Mouse (Mus musculus) thymus, postnatal 25 days (tissue): ENCODE measurements around the gene Cdc16.
"Not testable (repeated sequence)": the region's sequence is repeated elsewhere in the genome, so short reads cannot be mapped to it uniquely, and the experiment has no call there.

Experiments
- DNase-seq: peaks from one replicate; pipeline ENCODE4 v3.0.0; 2022

The Cdc16 gene

DNA sequence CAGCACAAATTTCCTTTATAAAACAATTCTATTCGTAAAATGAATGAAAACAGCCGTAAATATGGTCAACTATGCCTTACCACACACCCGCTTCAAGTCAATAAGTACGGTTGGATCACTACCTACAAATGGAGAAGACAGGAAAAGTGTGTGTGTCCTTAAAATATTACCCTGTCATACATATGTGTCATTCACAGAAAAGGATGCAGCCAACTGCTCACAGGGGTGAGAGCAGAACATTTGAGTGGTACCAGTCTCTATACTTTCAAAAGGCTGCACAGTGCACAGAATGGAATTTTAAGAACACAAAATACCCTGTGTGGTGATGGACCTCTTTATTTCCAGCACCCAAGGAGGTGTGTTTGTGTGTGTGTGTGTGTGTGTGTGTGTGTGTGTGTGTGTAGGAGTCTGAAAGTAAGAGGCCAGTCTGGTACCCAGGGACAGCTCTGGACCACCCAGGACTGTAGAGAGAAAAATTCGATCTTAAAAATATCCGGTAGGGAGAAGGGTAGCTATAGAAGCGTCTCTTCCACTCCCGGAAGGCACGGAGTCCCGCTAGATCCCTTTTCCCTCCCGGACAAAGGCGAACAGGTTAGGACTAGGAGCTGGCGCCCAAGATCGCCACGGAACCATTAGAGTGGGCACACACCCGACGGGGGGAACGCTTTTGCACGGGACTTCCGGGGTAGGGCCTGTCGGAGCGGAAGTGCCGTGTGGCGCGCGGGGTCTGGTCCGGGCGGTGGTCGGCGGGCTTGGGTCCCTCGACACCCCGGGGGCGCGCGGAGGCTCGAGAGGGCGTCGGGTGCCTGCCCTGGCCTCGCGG, at the start of gene Cdc16:
Gene Cdc16 (plus strand): TSS at position 695 of the 823 bp plus-strand sequence.
- DNase-seq = peak; percentile 91

- no peak for DNase-seq
Measured at GRCm38 (mm10) chr8:13708514-13708913, 49.0 kb upstream of the Cdc16 start.

DNA sequence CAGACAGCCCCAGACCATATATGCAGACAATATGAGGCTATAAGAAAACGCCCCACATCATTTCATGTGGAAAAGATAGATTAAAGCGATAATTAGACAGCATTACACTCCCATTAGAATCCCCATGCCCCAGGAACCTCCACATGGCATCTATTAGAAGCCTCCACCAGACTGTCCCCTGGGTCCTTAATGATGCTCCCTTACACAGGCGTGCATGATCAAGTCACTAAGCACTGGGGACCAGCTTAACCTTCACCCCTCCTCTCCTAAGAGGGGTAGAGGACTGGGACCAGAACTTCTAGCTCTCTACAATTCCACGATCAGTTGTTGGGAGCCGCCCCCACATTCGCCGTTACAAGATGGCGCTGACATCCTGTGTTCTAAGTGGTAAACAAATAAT, 38.5 kb upstream of the Cdc16 start:
- DNase-seq = no peak

DNA sequence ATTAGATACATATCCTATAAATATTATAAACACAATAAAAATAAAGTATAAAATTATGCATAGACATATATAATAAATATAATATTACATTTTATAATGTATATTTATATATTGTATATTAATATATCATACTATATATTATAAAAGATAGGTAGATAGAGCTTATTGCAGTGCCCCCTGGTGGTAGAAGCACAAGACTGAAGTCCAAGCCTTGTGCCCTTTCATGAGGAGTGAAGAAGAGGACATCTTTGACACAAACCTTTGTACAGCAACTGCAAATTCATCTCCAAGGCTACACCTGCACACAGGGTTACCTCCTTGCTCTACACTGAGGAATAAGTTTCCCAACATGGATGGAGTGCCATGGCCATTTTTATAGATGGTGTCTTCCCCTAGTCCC, 31.8 kb upstream of the Cdc16 start:
- peak; percentile 58 for DNase-seq

GRCm38 (mm10) chr8:13727469-13728094, 29.9 kb upstream of the Cdc16 start:
- DNase-seq = no peak

- peak; percentile 67 for DNase-seq
Measured at GRCm38 (mm10) chr8:13740323-13740770, 17.1 kb upstream of the Cdc16 start.

GRCm38 (mm10) chr8:13740817-13741613, 16.5 kb upstream of the Cdc16 start:
- DNase-seq = no peak

GRCm38 (mm10) chr8:13746212-13746611, 11.3 kb upstream of the Cdc16 start:
- DNase-seq = not testable (repeated sequence)

- DNase-seq = no peak
Measured at GRCm38 (mm10) chr8:13747626-13748025, 9.8 kb upstream of the Cdc16 start.

DNA sequence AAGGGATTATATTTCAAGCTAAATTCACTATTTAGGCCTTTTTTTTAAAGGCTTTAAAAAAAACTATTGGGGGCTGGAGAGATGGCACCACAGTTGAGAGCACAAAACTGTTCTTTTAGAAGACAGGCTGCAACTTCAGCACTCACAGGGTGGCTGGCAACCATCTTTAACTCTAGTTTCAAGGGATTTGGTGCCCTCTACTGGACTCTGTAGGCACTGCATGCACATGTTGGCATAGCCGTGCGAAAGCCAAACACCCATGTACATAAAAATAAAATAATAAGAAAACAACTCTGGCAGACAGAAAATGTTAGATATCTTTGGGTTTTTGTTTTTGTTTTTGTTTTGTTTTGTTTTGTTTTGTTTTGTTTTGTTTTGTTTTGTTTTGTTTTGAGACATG, 3.8 kb upstream of the Cdc16 start:
- peak; percentile 84 for DNase-seq

DNA sequence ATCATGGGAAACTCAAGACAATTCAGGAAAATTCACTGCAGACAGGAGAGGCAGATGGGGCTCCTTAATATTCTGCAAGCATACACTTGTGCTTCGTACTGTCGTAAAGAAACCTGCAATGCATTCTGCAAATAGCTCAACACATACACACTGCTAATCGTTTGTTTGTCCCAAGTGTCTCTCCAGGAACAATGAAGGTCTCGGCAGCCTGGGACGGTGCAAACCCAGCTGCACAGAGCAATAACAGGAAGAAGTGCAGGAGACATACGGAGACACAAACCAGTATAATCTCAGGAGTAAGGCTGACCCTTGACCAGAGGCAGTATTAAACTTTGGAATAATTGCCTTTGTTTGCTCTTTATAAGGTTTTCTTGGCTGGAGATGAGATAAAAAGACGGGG, 996 bp upstream of the Cdc16 start:
- no peak for DNase-seq

DNA sequence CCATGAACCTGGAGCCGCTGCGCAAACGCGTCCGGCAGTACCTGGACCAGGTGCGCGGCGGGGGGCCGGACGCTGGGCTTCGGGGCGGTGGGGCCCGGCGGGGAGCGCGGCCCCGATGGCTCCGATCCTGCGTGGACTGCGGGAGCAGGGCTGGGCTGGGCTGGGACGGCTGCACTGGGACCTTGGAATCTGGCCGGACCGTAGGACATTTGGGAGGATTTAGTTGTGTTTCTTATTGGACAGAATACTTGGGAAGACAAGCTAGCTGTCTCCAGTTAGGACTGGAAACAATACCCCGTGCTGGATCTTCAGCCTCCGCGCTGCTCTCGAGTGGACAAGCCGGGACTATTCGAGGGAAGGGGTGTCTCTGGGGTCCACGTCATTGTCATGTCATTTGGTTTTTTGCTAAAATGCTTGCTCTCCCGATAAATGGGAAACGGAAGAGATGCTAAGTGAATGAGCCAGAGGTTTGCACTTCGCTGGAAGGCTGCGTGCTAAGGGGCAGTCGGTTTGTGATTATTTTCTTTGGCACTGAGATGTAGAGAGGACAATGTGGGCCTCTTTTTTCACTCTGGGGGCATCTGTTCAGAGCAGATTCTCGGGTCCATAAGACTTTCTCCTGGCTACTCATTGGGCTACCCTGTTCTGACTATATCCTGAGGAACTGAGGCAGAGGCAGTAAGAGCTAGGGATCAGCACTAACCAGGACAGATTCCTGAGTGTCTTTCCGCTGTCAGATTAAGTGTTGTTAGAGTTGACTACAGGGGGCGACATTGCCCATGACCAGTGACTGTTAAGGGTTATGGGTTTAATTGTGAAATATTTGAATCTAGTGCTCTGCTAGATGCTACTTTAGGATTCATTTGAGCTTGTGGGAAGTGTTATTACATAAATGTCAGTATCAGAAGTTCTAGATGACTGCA, 590 bp downstream of the Cdc16 start:
- peak; percentile 56 for DNase-seq

DNA sequence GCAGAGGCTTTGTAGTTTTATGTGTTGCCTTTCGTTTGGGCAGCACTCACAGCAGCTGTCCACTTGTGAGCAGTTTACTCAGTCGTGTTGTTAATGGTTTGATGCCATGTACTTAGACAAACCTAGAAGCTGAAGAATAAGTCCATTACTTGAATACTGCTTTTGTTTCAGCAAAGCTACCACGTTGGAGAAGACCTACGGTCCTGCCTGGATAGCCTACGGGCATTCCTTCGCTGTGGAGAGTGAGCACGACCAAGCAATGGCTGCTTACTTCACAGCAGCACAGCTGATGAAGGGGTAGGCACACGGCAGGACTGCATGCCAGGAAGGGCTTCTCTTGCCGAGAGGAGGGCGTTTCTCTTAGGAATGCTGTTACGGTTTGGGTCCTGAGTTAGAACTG, 11.7 kb downstream of the Cdc16 start:
- no peak for DNase-seq

DNA sequence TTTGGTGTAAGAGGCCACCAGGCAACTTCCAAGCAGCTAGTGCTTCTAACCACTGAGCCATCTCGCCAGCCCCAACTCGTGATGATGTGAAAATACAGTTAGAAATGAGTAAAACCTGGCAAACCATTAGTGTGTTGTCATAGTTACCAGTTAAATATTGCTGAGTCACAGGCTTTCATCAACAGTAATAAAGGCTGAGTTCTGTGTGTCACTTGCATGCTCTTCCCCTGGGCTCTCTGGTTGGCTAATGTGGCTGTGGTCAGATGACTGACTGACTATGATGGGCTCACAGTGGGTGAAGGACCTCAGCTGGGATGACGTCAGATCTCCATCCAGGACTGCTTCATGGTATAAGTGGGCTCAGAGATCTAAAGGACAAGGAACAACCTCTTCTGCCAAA, 23.1 kb downstream of the Cdc16 start:
- DNase-seq = no peak

DNA sequence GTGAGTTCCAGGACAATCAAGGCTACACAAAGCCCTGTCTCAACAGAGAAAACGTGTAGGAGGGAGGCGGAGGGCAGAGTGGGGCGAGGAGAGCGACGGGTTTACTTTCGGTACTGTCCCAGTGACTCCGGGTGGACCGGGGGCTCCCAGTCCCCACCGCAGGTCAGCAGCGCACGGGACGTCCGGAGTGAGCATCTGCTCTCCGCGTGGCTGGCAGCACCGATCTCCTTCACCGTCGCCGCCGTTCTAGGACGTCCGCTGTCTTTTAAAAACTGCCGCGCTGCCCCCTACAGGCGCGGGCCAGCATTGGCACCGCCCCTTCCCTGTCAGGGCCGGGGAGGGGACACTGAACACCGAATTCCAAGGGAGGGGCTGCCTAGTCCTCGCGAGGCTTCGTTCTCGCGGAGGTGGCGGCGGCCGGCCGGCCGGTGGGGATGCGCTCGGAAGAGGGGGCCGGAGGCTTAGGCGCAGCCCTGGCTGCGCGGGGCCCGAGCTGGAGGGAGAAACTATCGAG, 27.8 kb downstream of the Cdc16 start, which contains the start of gene Upf3a:
Gene Upf3a (plus strand): TSS at position 366 of the 514 bp plus-strand sequence.
- DNase-seq = peak; percentile 93

DNA sequence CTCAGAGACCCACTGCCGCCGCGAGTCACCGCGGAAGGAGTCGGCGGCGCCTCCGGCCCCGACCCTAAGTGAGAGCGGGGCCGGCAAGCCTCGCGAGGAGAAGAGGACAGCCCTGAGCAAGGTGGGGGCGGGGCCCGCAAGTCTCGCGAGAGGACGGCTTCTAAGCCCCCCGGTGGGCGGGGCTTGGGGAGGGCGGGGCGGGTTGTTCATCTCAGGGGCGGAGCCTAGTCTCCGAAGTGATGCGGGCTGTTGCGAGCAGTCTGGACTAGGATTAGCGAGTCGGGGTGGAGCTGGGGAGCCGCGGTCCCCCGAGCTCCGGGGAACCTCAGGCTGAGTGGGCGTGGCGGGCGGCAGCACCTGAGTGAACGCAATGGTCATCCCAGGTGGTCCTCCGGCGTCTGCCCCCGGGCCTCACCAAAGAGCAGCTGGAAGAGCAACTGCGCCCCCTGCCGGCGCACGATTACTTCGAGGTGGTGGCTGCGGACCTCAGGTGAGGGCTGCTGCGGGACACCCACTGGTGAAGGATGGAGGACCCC, 28.4 kb downstream of the Cdc16 start:
- peak; percentile 96 for DNase-seq

- no peak for DNase-seq
Measured at GRCm38 (mm10) chr8:13789606-13790005, 32.1 kb downstream of the Cdc16 start.

DNA sequence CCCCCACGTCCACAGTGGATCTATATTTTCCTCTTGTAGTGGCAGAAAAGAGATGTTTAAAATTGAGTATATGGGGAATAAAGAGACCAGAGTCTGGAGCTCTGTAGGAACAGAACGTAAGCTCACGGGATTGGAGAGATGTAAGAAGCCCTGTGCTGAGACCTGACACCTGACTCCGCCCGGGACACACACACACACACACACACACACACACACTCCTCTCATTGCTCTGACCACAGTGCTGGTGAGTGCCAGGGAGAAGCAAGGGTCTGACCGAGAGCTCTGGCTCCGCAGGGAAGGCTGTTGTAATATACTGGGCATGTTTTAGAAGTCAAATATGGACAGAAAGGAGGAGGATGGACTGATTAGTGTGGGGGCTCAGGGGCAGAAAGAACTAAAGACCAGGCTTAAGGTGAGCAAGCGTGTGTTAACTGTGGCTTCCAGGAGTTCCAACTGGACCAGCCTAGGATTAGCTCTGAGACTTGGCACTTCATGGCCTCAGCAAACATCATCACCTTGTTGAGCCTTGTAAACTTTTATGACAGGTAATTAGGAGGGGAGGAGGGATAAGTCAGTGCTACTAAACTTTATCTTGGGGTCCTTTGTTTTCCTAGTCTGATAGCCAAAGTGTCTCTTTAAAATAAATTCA, 35.7 kb downstream of the Cdc16 start:
- no peak for DNase-seq

- no peak for DNase-seq
Measured at GRCm38 (mm10) chr8:13793746-13794101, 36.2 kb downstream of the Cdc16 start.

- no peak for DNase-seq
Measured at GRCm38 (mm10) chr8:13797676-13798075, 40.2 kb downstream of the Cdc16 start.

DNA sequence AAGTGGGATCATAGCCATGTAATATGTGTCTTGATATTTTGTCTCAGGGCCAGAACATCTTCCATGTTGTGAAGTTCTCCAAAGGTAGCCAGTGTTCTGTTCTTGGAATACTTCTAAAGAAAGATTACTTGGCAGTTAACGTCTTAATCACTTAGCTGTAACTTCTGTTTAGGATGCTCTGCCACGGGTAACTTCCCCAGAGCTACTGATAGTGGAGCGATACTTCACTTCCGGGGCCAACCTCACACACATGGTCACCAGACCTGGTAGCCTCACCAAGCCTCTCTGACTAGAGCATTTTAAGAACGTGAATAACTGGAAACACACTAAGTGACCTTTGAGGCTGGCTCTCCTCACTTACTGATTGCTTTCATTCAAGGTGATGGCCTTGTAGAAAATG, 42.1 kb downstream of the Cdc16 start:
- DNase-seq = no peak
